Mouse (Mus musculus): ENCODE data around the gene A630010A05Rik. TPM values are rescaled to one million over a fixed set of nuclear protein-coding genes. Genes with fewer than 3 reads are reported as not detected.
"Not testable (repeated sequence)": the region's sequence is repeated elsewhere in the genome, so short reads cannot be mapped to it uniquely, and the experiment has no call there.

The A630010A05Rik gene
- polyA plus RNA-seq (2012; rRNA removed) = not detected in 2 replicates

GRCm38 (mm10) chr16:14562017-14562416, at the start of gene A630010A05Rik:
Gene A630010A05Rik, plus strand, starts transcription at chr16:14562317.
- DNase-seq (ENCODE audit: low spot score) = no peak

- DNase-seq (ENCODE audit: low spot score) = no peak
Observed at GRCm38 (mm10) chr16:14535766-14536165, 26.4 kb upstream of the A630010A05Rik start.

GRCm38 (mm10) chr16:14557191-14557590, 4.9 kb upstream of the A630010A05Rik start:
- not testable (repeated sequence) for DNase-seq (ENCODE audit: low spot score)

Other genes starting within 250 kb of the A630010A05Rik start
- 51.7 and 59.6 TPM in 2 replicates for gene Fopnl, start 244.9 kb upstream of the A630010A05Rik start, polyA plus RNA-seq (2012; rRNA removed)
- gene Abcc1, start 200.8 kb upstream of the A630010A05Rik start, polyA plus RNA-seq (2012; rRNA removed) = 27.5 and 27.7 TPM in 2 replicates